Mouse (Mus musculus) cerebellum, adult 2 months (tissue): ENCODE measurements around the gene Gm26661.

ENCODE experiments used
- CTCF ChIP-seq: fragments of 200-500 bp; IDR thresholded peaks from 2 replicates; pipeline ENCODE4 v1.5.1; 2011; ENCODE audit warnings: low read depth, mild to moderate bottlenecking, control low read depth, low read length, moderate library complexity, borderline replicate concordance; ENCODE audit not compliant: insufficient read depth
- POLR2A ChIP-seq: fragments of 200-500 bp; IDR thresholded peaks from 2 replicates; pipeline ENCODE4 v1.6.1; 2011; ENCODE audit warnings: low read length, control low read depth, borderline replicate concordance; ENCODE audit not compliant: insufficient read depth

GRCm38 (mm10) chr14:7832440-7832783, 41.0 kb downstream of the Gm26661 start:
- TF ChIP-seq POLR2A (no peak), CTCF (no peak)
